Mouse (Mus musculus): ENCODE measurements around the gene Alg2.

- no peak for TF ChIP-seq CTCF (IDR thresholded peaks at IDR 0.05; ENCODE audit: control insufficient read depth, insufficient read depth, insufficient read length)
- no peak for TF ChIP-seq CEBPB (IDR thresholded peaks at IDR 0.05; ENCODE audit: low read depth)
- no peak for TF ChIP-seq MAX (IDR thresholded peaks at IDR 0.05)
- TF ChIP-seq MYOD1 (IDR thresholded peaks at IDR 0.05; ENCODE audit: control insufficient read depth, insufficient read length, low read depth), result no peak
- no peak for TF ChIP-seq MYOG (IDR thresholded peaks at IDR 0.05; ENCODE audit: control insufficient read depth, extremely low read depth, insufficient read length)
- TF ChIP-seq USF1 (IDR thresholded peaks at IDR 0.05; ENCODE audit: low read depth), result no peak
- TF ChIP-seq FOSL1 (IDR thresholded peaks at IDR 0.05; ENCODE audit: insufficient read depth, low read length, poor library complexity, severe bottlenecking), result no peak
Observed at GRCm38 (mm10) chr4:47448526-47448925, 25.6 kb downstream of the Alg2 start.

Data from C2C12 (cell line).